Mouse (Mus musculus) brown adipose tissue, adult 24 weeks (tissue): ENCODE results near the gene Vps72. TPM values are rescaled to one million over a fixed set of nuclear protein-coding genes. Genes with fewer than 3 reads are reported as not detected.
"Not testable (repeated sequence)": the region's sequence is repeated elsewhere in the genome, so short reads cannot be mapped to it uniquely, and the experiment has no call there.

Experiments used
- H3K27ac ChIP-seq: fragments of 200-500 bp; replicated peaks from 2 replicates; pipeline ENCODE4 v1.5.1; 2012; ENCODE audit warnings: low read depth, mild to moderate bottlenecking, low read length
- H3K4me1 ChIP-seq: fragments of 200-500 bp; 2 replicates; pipeline ENCODE4 v1.6.1; 2012; ENCODE audit warnings: low read length, mixed read lengths; ENCODE audit not compliant: control insufficient read depth, insufficient read depth, insufficient read length
- H3K4me3 ChIP-seq: fragments of 200-500 bp; 2 replicates; pipeline ENCODE4 v1.5.1; 2012; ENCODE audit warnings: low read depth, mild to moderate bottlenecking, low read length, moderate library complexity; ENCODE audit not compliant: insufficient read depth
- polyA plus RNA-seq: library from polyadenylated mRNA; stranded (reverse); fragments of >200 nt; gene quantifications from 2 replicates; pipeline ENCODE4 v1.2.4, GENCODE M21; 2012; ENCODE audit not compliant: missing spikeins, insufficient read depth, insufficient read length

The Vps72 gene
- polyA plus RNA-seq, 1 experiment = 26.2 TPM

GRCm38 (mm10) chr3:95121580-95121979 is 10.8 kb downstream of the Vps72 start:
- peak overlapping the region; percentile 82 for H3K27ac ChIP-seq
- H3K4me3 ChIP-seq = no peak overlapping the region
- 0 out of 2 replicates have a peak, but pooled peaks cover 3% of the 10 kb centered on the region for H3K4me1 ChIP-seq

GRCm38 (mm10) chr3:95124246-95124645 is 13.4 kb downstream of the Vps72 start, which contains the start of gene Tmod4:
TSS of gene Tmod4 (plus strand) at chr3:95124476.
- H3K4me1 ChIP-seq = 0 out of 2 replicates have a peak, but pooled peaks cover 3% of the 10 kb centered on the region
- H3K4me3 ChIP-seq = no peak within 1 kb of the TSS
- H3K27ac ChIP-seq = no peak within 1 kb of the TSS

- no peak overlapping the region for H3K27ac ChIP-seq
- 0 out of 2 replicates have a peak, but pooled peaks cover 3% of the 10 kb centered on the region for H3K4me1 ChIP-seq
- H3K4me3 ChIP-seq = no peak overlapping the region
These were observed 14.2 kb downstream of the Vps72 start for GRCm38 (mm10) chr3:95124972-95125371.

- no peak overlapping the region for H3K4me3 ChIP-seq
- H3K4me1 ChIP-seq = peaks cover 4% of the 10 kb centered on the region
- H3K27ac ChIP-seq = no peak overlapping the region
These were observed 18.4 kb downstream of the Vps72 start for GRCm38 (mm10) chr3:95129226-95129651.

- Histone ChIP-seq H3K4me1 (peaks cover 4% of the 10 kb centered on the region), H3K27ac (no peak overlapping the region), H3K4me3 (no peak overlapping the region)
These were observed 19.3 kb downstream of the Vps72 start for GRCm38 (mm10) chr3:95130081-95130480.

GRCm38 (mm10) chr3:95132389-95132788 is 21.6 kb downstream of the Vps72 start:
- H3K27ac ChIP-seq, H3K4me1 ChIP-seq: not testable (repeated sequence)
- H3K4me3 ChIP-seq = peak overlapping the region; percentile 70; the same call in 1 of the 2 replicates

- H3K4me3 ChIP-seq = peak overlapping the region; percentile 70
- H3K27ac ChIP-seq = peak overlapping the region; percentile 78; the same call in 1 of the 2 replicates
- H3K4me1 ChIP-seq = peaks cover 4% of the 10 kb centered on the region
These were observed 22.4 kb downstream of the Vps72 start for GRCm38 (mm10) chr3:95133176-95133575.

- H3K4me3 ChIP-seq = peak within 1 kb of the TSS; percentile 70
- H3K27ac ChIP-seq = peak within 1 kb of the TSS; percentile 78
These were observed 22.9 kb downstream of the Vps72 start, which contains the start of the genes Scnm1 and Lysmd1 for GRCm38 (mm10) chr3:95133680-95134101. TSS of gene Scnm1 (minus strand) at chr3:95134011. TSS of gene Lysmd1 (plus strand) at chr3:95134088.

GRCm38 (mm10) chr3:95134133-95134532 is 23.3 kb downstream of the Vps72 start:
- H3K27ac ChIP-seq, H3K4me3 ChIP-seq, H3K4me1 ChIP-seq: not testable (repeated sequence)

More at GRCm38 (mm10) chr3:95133680-95134101, 22.9 kb downstream of the Vps72 start, which contains the start of the genes Scnm1 and Lysmd1:
- peaks cover 4% of the 10 kb centered on the region for H3K4me1 ChIP-seq

- Histone ChIP-seq H3K4me1 (peaks cover 4% of the 10 kb centered on the region), H3K27ac (no peak overlapping the region), H3K4me3 (peak overlapping the region; percentile 49)
These were observed 24.2 kb downstream of the Vps72 start for GRCm38 (mm10) chr3:95135023-95135422.

- Histone ChIP-seq H3K4me1 (peaks cover 4% of the 10 kb centered on the region), H3K4me3 (peak overlapping the region; percentile 17; the same call in 1 of the 2 replicates), H3K27ac (no peak overlapping the region)
These were observed 24.7 kb downstream of the Vps72 start for GRCm38 (mm10) chr3:95135433-95136052.

- Histone ChIP-seq H3K4me3 (no peak overlapping the region), H3K4me1 (peaks cover 4% of the 10 kb centered on the region), H3K27ac (no peak overlapping the region)
These were observed 25.5 kb downstream of the Vps72 start for GRCm38 (mm10) chr3:95136336-95136735.

- H3K4me1 ChIP-seq = no peaks in the 10 kb centered on the region
- peak overlapping the region; percentile 31 for H3K27ac ChIP-seq
- H3K4me3 ChIP-seq = peak overlapping the region; percentile 21; the same call in 1 of the 2 replicates
These were observed 28.9 kb downstream of the Vps72 start for GRCm38 (mm10) chr3:95139586-95140288.

GRCm38 (mm10) chr3:95140289-95140595 is 29.4 kb downstream of the Vps72 start:
- Histone ChIP-seq H3K4me1 (no peaks in the 10 kb centered on the region), H3K27ac (peak overlapping the region; percentile 31), H3K4me3 (peak overlapping the region; percentile 12; the same call in 1 of the 2 replicates)

- no peaks in the 10 kb centered on the region for H3K4me1 ChIP-seq
- H3K4me3 ChIP-seq = peak overlapping the region; percentile 44
- H3K27ac ChIP-seq = peak overlapping the region; percentile 68
These were observed 30.0 kb downstream of the Vps72 start for GRCm38 (mm10) chr3:95140795-95141194.
